Mouse (Mus musculus): Measurements from ENCODE around the gene Cxcr5. TPM values are rescaled to one million over a fixed set of nuclear protein-coding genes. Genes with fewer than 3 reads are reported as not detected.
A peak's percentile ranks its signal among the peaks of the same experiment; 100 is the strongest.

Gene Cxcr5
- total RNA-seq, 2 experiments from 2014 or later, result not detected

- DNase-seq (ENCODE audit: low spot score in 2 of 2), result no peak
- intact Hi-C loops (cut with DNase I), result no loop called here
Measured at GRCm38 (mm10) chr9:44487441-44487840, 74.2 kb downstream of the Cxcr5 start.

- DNase-seq (ENCODE audit: low spot score in 2 of 2), result no peak
- intact Hi-C loops (cut with DNase I), result no loop called here
Measured at GRCm38 (mm10) chr9:44486741-44487421, 74.8 kb downstream of the Cxcr5 start.

DNA sequence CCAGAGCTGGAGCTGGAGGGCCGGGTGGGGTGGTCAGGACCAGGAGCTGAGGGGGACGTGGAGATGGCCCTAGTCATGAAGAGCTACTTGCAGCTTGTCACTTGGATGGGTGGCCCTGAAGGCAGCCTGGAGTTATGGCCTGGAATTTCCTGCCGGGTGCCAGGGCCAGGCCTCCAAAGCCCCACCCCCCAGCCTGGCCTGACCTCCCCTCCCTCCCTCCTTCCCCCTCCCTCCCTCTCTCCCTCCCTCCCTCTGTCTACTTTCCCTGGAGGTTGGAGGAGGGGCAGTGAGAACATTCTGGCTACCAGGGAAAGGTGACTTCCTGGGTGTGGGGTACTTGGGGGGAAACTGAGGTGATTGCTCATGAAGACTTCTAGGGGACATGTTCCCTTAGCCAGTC is 75.3 kb downstream of the Cxcr5 start:
- intact Hi-C loops (cut with DNase I), result no loop called here
- DNase-seq (ENCODE audit: low spot score in 2 of 2), result no peak

- intact Hi-C loops (cut with DNase I), result no loop called here
- no peak for DNase-seq (ENCODE audit: low spot score in 2 of 2)
Measured at GRCm38 (mm10) chr9:44485516-44486161, 76.0 kb downstream of the Cxcr5 start.

DNA sequence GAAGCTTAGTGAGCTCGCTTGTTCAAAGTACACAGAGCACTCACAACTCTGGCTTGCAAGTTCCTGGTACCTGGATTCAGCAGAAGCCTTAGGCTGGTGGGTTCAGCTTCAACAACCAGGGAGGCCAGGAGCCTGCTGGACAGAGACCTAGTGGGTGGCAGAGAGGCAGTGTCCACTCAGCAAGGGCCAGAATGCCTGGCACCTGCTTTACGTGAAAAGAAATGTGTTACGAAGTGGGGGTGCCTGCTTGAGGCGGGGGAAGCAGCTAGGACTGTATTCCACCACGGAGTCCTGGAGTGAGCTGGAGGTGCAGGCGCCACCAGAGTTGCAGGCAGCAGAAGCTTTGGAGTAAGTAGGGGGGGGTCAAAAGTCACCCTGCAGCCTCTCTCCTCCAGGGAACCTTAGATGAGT is 76.6 kb downstream of the Cxcr5 start:
- no peak for DNase-seq (ENCODE audit: low spot score in 2 of 2)
- intact Hi-C loops (cut with DNase I), result no loop called here

- DNase-seq (ENCODE audit: low spot score in 2 of 2), result no peak
- intact Hi-C loops (cut with DNase I), result no loop called here
Measured at GRCm38 (mm10) chr9:44484311-44485104, 77.2 kb downstream of the Cxcr5 start.

- intact Hi-C loops (cut with DNase I), result no loop called here
- peak; percentile 49 to 58 for DNase-seq (ENCODE audit: low spot score in 2 of 2)
Measured at GRCm38 (mm10) chr9:44483510-44484044, 78.1 kb downstream of the Cxcr5 start.

DNA sequence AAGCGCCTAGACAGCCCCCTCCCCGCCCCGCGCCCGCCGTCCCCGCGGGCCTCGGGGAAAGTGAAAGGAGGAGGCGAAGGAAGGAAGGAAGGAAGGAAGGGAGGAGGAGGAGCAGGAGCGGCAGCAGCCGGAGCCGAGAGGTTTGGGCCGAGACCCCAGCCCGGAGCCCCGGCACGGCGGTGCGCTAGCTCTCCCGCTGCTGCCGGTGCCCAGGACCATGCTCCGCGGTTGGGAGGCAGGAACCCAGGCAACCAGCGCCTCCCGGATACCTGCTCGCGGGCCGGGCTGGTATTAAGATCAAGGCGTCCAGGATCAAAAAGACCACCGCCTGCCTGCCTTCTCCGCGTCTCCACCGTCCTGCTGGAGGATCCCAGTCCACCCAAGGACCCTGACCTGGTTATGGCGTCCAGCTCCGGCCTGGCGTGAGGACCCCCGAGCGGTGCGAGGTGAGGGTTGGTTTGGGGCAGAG is 78.6 kb downstream of the Cxcr5 start:
- DNase-seq (ENCODE audit: low spot score in 2 of 2), result no peak
- intact Hi-C loops (cut with DNase I), result no loop called here

DNA sequence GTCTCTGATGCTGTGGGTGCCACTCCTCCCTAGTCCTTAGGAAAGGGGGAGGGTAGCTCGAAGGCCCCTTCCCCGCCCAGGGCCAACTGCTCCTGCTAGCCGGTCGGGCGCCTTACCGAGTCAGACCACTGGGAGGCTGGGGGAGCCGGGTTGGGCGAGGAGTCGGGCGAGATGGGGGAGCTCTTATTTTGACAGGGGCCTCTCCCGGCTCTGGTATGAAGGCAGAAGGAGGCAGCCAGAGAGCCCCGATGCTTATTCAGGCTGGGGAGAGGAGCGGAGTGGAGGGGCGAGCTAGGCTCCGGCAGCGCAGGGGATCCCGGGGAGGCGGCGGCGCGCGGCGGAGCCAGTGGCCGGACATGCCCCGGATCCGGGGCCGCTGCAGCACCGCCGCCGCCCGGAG is 79.1 kb downstream of the Cxcr5 start, which contains the start of gene Bcl9l:
Gene Bcl9l, plus strand, starts transcription at position 274 of the 400 bp plus-strand sequence.
- peak; percentile 91 for DNase-seq (ENCODE audit: low spot score in 2 of 2)
- intact Hi-C loops (cut with DNase I), result no loop called here

DNA sequence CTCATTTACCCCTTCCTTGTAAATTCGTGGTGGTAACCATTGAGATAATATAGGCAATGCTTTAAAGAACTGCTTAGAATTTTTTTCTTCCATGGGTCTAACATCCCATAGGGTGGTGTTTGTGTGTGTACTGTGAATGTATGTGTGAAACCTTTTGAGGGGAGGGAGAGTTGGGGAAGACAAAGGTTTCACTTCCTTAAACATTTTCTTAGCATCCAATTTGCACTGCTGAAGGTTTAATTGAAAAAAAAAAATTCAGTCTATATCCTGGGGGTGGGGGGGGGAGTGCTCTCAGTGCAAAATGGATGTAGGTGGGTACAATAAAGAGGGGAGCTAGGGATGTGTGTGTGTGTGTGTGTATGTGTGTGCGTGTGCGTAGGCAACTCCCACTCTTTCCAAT is 79.6 kb downstream of the Cxcr5 start:
- intact Hi-C loops (cut with DNase I), result no loop called here
- DNase-seq (ENCODE audit: low spot score in 2 of 2), result no peak

GRCm38 (mm10) chr9:44479628-44480428 is 81.8 kb downstream of the Cxcr5 start:
- peak; percentile 89 for DNase-seq (ENCODE audit: low spot score in 2 of 2)
- intact Hi-C loops (cut with DNase I), result loop anchor here (1.0 to 2.0 kb wide), 3 partner anchors 19 to 26 kb away; partner anchors contain the start of gene Upk2

GRCm38 (mm10) chr9:44478959-44479605 is 82.6 kb downstream of the Cxcr5 start:
- DNase-seq (ENCODE audit: low spot score in 2 of 2), result peak; percentile 76 to 80
- intact Hi-C loops (cut with DNase I), result loop anchor here (1.0 to 2.0 kb wide), 2 partner anchors 20 to 25 kb away; partner anchors contain the start of gene Upk2

DNA sequence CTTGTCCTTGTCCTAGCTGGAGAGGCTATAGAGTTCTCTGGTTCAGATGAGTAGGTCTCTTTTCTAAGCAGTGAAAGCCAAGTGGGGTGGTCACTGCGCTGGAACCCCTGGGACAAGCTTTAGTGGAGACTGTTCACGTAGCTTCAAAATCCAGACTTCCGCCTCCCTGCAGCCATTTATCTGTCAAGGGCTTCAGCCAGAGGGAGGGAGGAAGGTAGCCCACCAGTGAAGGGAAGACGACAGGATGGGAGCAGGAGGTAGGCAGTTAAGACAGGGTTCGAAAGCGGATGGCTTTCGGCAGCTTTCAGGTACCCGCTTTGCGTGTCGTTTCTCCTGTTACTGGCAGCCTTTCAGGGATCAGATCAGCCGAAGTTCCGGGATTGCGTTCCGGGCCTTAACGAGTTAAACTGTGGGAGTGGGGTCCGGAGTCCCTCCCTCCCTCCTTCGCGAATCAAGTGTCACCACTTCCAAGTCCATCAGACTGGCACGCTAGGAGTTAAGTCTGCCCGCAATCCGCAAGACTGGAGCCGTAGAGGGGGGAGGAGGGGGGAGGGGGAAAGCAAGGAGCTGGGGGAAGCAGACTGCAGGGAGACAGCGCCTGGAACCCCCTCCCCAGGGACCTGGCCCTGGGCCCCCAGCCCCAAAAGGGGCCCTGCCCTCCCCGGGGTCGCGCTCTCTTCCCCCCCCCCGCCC is 83.3 kb downstream of the Cxcr5 start:
- intact Hi-C loops (cut with DNase I), result loop anchor here (2.0 kb wide), 1 partner anchor 20 kb away; no protein-coding TSS in a partner anchor

GRCm38 (mm10) chr9:44477339-44478228 is 84.1 kb downstream of the Cxcr5 start:
- intact Hi-C loops (cut with DNase I), result loop anchor here (2.0 kb wide), 1 partner anchor 21 kb away; no protein-coding TSS in a partner anchor

More for the DNA sequence above, 83.3 kb downstream of the Cxcr5 start:
- DNase-seq (ENCODE audit: low spot score in 2 of 2), result peak; percentile 70 to 73

GRCm38 (mm10) chr9:44475936-44476335 is 85.7 kb downstream of the Cxcr5 start:
- intact Hi-C loops (cut with DNase I), result no loop called here

More at GRCm38 (mm10) chr9:44477339-44478228, 84.1 kb downstream of the Cxcr5 start:
- no peak for DNase-seq (ENCODE audit: low spot score in 2 of 2)

GRCm38 (mm10) chr9:44474327-44474726 is 87.3 kb downstream of the Cxcr5 start:
- no peak for DNase-seq (ENCODE audit: low spot score in 2 of 2)
- intact Hi-C loops (cut with DNase I), result no loop called here

More at GRCm38 (mm10) chr9:44475936-44476335, 85.7 kb downstream of the Cxcr5 start:
- DNase-seq (ENCODE audit: low spot score in 2 of 2), result no peak

DNA sequence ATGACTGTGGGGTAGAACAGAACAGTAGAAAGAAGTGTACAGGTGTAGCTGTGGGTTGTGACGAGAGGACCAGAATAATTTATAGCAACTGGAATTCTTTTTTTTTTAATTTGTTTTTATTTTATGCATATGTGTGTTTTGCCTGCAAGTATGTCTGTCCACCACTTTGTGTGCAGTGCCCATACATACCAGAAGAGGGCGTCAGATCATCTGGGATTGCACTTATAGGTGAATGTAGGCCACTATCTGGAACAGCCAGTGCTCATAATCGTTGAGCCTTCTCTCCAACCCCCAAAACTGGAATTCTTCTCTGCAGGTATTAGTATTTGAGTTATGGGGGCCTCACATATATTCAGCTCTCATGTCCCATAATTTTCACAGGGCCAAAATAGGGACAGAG is 88.5 kb downstream of the Cxcr5 start:
- intact Hi-C loops (cut with DNase I), result no loop called here
- DNase-seq (ENCODE audit: low spot score in 2 of 2), result no peak

Data from left cerebral cortex, postnatal 36 days (tissue).